Mouse (Mus musculus): Measurements from ENCODE around the gene Tmigd1.

- no peak for TF ChIP-seq UBTF (IDR thresholded peaks at IDR 0.05; ENCODE audit: low read depth, low read length)
- TF ChIP-seq ELF1 (IDR thresholded peaks at IDR 0.05; ENCODE audit: low read depth, low read length): peak; percentile 98
- no peak for TF ChIP-seq CTCF (conservative IDR thresholded peaks at IDR 0.05 in 1 of 2, IDR thresholded peaks at IDR 0.05 in 1 of 2; ENCODE audit: low read depth in 2 of 2, low read length in 2 of 2)
- TF ChIP-seq POLR2A (IDR thresholded peaks at IDR 0.05; ENCODE audit: low read depth, low read length): peak; percentile 98
- no peak; the same call in 1 of the 2 replicates for TF ChIP-seq CHD2 (IDR thresholded peaks at IDR 0.05; ENCODE audit: low read length)
- TF ChIP-seq SMC3 (IDR thresholded peaks at IDR 0.05; ENCODE audit: low read depth, low read length): no peak
- peak; percentile 98 for TF ChIP-seq MAZ (IDR thresholded peaks at IDR 0.05; ENCODE audit: low read depth, low read length)
- peak; percentile 66 for TF ChIP-seq POLR2AphosphoS2 (IDR thresholded peaks at IDR 0.05; ENCODE audit: low read depth, low read length)
- TF ChIP-seq ZMIZ1 (IDR thresholded peaks at IDR 0.05; ENCODE audit: low read depth, low read length): peak; percentile 81; the same call in 1 of the 2 replicates
- TF ChIP-seq EP300 (IDR thresholded peaks at IDR 0.05; ENCODE audit: low read length): no peak
- TF ChIP-seq MAX (IDR thresholded peaks at IDR 0.05; ENCODE audit: low read length): peak; percentile 81
These were observed 43.6 kb downstream of the Tmigd1 start for GRCm38 (mm10) chr11:76945386-76946202.

Measured in CH12.LX (cell line).